Mouse (Mus musculus) ovary, postnatal 14 days (tissue): ENCODE measurements around the gene Hist1h4b.

Source experiments
- DNase-seq: peaks from one replicate; pipeline ENCODE4 v3.0.0; 2022; ENCODE audit warnings: low spot score

Gene Hist1h4b

GRCm38 (mm10) chr13:23806422-23807052 is 49.7 kb downstream of the Hist1h4b start, which contains the start of gene Slc17a2:
TSS of gene Slc17a2 (plus strand) at chr13:23806993.
- no peak for DNase-seq
